Mouse (Mus musculus): Measurements from ENCODE around the gene Neurod4. TPM values are rescaled to one million over a fixed set of nuclear protein-coding genes. Genes with fewer than 3 reads are reported as not detected.
"Not testable (repeated sequence)": the region's sequence is repeated elsewhere in the genome, so short reads cannot be mapped to it uniquely, and the experiment has no call there.

The Neurod4 gene
- total RNA-seq (2014; fragmentation: Nextera tagmentation) (not detected in 2 replicates), total RNA-seq (2017) (not detected in 2 replicates)

DNA sequence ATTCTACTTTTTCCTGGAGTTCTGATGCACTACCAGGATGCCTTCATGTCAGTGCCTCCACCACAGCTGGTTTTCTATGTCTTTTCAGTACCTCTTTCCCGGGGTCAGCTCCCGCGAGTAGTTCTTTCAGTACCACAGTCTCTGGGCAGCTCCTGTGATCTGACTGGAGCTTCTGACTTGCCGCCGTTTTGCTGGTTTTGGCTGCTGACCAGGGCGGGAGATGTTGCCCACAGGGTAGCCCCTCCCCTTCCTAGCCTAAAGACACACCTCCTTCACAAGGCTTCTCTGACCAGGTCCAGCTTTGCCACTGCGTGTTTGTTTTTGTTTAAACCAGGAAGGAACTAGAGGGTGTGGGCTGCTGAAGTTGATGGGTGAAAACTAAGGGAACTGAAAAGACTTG is at the start of gene Neurod4:
Gene Neurod4 (minus strand): TSS at position 175 of the 400 bp plus-strand sequence.
- peak; percentile 99 for ATAC-seq (replicated peaks; ENCODE audit: poor library complexity, severe bottlenecking)

DNA sequence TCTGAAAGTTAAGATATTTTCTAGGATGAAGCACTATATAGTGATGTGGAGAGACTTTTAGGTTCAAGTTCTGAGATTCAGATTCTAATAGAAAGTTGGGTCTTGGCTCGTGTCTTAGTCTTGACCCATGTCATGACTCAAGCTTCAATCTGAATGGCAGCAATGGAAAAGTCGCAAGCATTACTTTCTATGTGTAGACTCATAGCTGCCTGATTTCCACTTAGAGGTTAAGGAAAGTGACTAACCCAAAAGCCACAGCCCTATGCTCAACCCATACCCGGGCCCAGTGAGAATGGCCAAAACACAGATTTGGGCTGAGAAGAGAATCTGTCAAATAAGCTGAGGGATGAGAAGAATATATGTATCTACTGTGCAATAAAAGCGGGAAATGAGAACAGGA is 44.2 kb upstream of the Neurod4 start:
- no peak for ATAC-seq (replicated peaks; ENCODE audit: poor library complexity, severe bottlenecking)

DNA sequence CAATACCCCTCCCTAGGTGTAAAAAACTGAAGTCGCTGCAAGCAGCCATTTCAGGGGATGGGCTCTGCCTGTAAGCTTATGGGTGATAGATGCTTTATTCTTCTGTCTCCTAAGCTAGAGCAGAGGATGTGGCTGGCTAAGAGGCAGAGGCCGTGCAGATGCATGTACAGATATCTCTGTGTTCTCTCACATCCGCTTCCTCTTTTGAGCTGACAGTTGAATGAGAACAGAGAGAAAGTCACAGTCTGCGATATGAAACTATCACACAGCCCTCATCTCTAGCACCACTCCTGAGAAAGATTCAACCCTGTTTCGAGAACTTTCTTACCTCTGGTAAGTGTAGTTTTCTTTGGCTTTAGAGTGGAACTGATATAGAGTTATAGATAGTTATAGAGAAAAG is 42.6 kb upstream of the Neurod4 start, which contains the start of gene Tespa1:
Gene Tespa1 (plus strand): TSS at position 234 of the 400 bp plus-strand sequence.
- peak; percentile 89 for ATAC-seq (replicated peaks; ENCODE audit: poor library complexity, severe bottlenecking)

- no peak for ATAC-seq (replicated peaks; ENCODE audit: poor library complexity, severe bottlenecking)
Observed at GRCm38 (mm10) chr10:130322062-130322461, 42.0 kb upstream of the Neurod4 start.

DNA sequence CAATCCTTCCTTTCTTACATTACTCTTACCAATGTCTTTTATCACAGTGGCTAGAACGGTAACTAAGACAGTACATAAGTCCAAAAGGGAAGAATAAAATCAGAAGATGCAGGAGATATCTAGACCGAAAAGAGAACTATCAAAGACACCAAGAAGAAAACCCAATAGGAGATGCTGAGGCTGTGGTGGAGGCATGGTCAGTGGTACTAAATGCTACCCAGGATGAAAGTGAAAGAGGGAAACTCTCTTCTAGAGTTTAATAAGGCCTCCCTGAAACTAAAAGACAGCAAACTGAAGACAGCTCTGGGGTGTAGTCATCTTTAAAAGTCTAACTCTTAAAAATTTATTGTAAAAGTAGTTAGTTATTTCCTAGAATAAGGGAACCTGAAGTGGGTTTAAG is 40.7 kb upstream of the Neurod4 start:
- ATAC-seq (replicated peaks; ENCODE audit: poor library complexity, severe bottlenecking): peak; percentile 49

GRCm38 (mm10) chr10:130318720-130319119 is 38.7 kb upstream of the Neurod4 start:
- ATAC-seq (replicated peaks; ENCODE audit: poor library complexity, severe bottlenecking): peak; percentile 66

DNA sequence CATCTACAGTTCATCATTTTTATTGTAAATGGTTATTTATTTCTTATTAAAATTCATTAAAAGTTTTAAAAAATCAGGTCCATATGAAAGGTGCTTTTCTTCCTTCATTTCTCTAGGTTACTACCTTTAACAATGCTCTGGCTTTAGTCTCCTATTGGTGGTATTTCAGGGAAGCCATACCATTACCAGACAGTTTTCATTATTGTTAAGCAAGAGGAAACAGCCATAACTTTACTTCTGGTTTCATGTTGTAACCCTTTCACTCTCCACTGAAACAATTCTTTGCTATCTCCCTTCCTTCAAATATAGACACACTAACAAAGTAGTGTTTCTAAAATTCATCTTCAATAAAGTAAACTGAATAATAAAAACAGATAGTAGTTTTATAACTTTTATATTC is 35.8 kb upstream of the Neurod4 start:
- peak; percentile 53 for ATAC-seq (replicated peaks; ENCODE audit: poor library complexity, severe bottlenecking)

DNA sequence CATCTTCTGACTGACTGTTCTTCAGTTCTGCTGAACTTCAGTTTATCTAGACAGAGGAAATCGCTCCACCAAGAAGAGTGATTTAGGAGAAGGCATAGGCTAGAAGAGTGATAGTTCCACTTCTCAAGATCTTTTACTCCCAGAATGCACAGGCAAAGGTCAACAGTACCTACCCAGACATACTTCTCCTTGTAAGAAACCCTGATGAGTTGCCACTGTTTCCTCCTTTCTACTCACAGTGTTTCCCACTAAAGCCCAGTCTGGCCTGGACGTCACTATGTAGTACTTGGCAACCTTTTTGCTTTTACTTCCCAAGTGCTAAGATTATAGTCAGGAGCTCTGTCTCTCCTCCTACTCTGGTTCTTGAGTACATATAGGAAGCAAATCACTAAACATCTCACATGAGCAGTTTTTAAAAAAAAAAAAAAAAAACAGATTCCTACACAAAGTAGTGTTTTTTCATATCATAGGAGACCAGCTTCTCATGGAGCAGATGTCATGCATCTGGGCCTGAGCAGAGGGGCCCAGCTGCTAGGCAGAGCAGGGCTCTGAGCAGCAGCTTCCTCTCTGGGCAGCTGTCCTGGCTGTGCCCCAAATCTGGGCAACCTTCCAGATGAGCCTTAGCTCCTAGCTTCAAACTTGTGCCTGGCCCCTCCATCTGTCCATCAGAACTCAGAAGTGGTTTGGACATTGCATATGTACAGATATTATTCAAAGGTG is 34.2 kb upstream of the Neurod4 start:
- peak; percentile 64 for ATAC-seq (replicated peaks; ENCODE audit: poor library complexity, severe bottlenecking)

GRCm38 (mm10) chr10:130313531-130313930 is 33.5 kb upstream of the Neurod4 start:
- ATAC-seq (replicated peaks; ENCODE audit: poor library complexity, severe bottlenecking): peak; percentile 62

GRCm38 (mm10) chr10:130311534-130312227 is 31.6 kb upstream of the Neurod4 start:
- peak; percentile 49 for ATAC-seq (replicated peaks; ENCODE audit: poor library complexity, severe bottlenecking)

GRCm38 (mm10) chr10:130304138-130304537 is 24.1 kb upstream of the Neurod4 start:
- ATAC-seq (replicated peaks; ENCODE audit: poor library complexity, severe bottlenecking): not testable (repeated sequence)

DNA sequence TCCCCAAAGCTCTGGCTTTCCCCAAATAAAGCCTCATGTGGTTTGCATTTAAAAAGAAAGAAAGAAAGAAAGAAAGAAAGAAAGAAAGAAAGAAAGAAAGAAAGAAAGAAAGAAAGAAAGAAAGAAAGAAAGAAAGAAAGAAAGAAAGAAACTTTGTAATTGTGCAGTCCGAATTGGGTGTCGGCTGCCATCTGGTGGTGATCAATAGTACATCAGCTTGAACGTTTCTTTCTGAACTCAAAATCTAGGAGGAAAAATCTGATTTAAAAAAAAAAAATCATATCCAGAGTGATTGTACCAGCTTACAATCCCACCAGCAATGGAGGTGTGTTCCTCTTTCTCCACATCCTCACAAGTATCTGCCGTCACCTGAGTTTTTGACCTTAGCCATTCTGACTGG is 18.7 kb upstream of the Neurod4 start:
- peak; percentile 63 for ATAC-seq (replicated peaks; ENCODE audit: poor library complexity, severe bottlenecking)

DNA sequence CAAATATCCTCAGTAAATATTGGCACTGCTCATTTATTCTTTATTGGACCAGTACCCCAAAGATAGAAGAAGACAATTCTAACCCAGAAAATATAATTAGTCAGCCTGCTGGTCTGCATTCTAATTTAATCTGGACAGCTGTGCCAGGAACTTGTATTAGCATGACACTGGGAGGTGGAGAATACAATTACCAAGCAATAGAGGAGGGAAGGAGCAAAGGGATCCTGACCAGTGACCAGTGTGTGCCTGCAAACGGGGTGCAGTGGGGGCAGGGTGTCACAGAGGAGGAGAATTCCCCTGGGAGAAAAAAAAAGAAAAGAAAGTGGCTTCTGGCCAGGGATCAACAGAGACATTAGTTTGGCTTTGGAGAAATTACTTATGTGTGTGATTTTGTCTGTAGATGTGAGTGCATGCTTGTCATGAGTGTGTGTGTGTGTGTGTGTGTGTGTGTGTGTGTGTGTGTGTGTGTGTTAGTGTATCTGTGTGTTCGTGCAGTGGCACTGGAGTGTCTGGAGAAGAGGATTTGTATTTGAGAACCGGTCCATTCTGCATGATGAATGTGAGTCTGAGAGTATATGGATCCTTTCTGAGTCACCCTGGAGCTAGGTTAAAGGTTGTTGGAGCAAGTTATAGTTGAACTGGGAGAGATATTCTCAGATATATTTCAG is 13.8 kb upstream of the Neurod4 start:
- ATAC-seq (replicated peaks; ENCODE audit: poor library complexity, severe bottlenecking): no peak

- no peak for ATAC-seq (replicated peaks; ENCODE audit: poor library complexity, severe bottlenecking)
Observed at GRCm38 (mm10) chr10:130288007-130288406, 8.0 kb upstream of the Neurod4 start.

GRCm38 (mm10) chr10:130287201-130287600 is 7.2 kb upstream of the Neurod4 start:
- no peak for ATAC-seq (replicated peaks; ENCODE audit: poor library complexity, severe bottlenecking)

GRCm38 (mm10) chr10:130281982-130282449 is 2.0 kb upstream of the Neurod4 start:
- no peak for ATAC-seq (replicated peaks; ENCODE audit: poor library complexity, severe bottlenecking)

DNA sequence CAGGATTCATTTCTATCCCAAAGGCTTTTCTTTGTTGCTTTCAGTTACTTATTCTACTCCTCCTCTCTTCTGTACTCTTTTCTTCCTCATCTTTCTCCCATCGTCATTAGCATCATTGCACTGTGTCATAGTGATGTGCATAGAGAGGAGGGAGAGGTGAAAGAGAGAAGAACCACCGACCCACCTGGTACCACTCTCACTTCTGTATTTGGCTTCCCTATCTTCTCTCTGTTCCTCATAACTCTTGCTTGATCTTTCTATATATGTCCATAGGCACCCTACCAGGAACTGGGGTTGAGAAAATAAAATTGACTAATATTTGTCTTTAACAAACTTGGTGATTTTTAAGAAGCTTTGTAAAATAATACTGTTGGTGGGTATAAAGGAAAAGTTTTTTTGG is 3.5 kb downstream of the Neurod4 start:
- no peak for ATAC-seq (replicated peaks; ENCODE audit: poor library complexity, severe bottlenecking)

- ATAC-seq (replicated peaks; ENCODE audit: poor library complexity, severe bottlenecking): no peak
Observed at GRCm38 (mm10) chr10:130275759-130276158, 4.3 kb downstream of the Neurod4 start.

DNA sequence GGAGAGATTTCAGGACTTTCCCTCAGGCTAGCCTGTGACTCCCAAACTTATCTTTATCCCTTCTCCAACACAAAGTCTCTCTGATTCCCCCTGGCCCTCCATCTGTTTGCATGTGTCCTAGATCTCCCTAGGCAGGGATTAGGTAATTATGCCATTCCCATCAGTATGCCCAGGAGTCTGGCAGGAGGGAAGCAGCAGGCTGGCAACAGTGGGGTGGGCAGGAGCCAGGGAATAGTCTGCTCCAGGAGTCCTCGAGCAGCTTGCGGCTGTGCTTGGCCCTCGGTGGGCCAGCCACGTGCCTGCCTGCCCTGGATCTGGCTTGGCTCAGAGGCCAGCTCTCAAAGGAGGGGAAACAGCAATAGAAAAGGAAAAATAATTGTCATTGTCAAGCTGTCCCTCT is 16.8 kb downstream of the Neurod4 start:
- no peak for ATAC-seq (replicated peaks; ENCODE audit: poor library complexity, severe bottlenecking)

- ATAC-seq (replicated peaks; ENCODE audit: poor library complexity, severe bottlenecking): no peak
Observed at GRCm38 (mm10) chr10:130259483-130259882, 20.6 kb downstream of the Neurod4 start.

DNA sequence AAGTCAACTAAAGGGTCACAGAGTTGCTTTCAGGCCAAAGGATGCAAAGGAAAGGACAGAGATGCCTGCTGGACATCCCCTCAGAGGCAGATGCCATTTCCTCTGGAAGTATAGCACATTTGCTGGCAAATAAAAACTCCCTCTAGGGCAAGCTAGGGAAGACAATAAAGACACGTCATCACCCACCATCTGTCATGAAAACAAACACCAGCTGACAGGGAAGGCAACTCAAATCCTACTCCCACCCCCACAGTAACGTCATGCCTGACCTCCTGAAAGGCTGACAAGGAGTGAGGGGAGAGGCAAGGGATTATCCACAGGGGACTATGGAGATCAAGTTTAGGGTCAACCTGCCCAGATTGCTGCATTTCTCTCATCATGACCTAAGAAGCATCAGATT is 35.8 kb downstream of the Neurod4 start:
- ATAC-seq (replicated peaks; ENCODE audit: poor library complexity, severe bottlenecking): no peak
